Mouse (Mus musculus) natural killer cell, adult 2 months (primary cell): ENCODE results near the gene Spin2g.
"Not testable (repeated sequence)": the region's sequence is repeated elsewhere in the genome, so short reads cannot be mapped to it uniquely, and the experiment has no call there.

ENCODE experiments used
- DNase-seq, 2 experiments: peaks; one replicate each; pipeline ENCODE4 v3.0.0; 2022; ENCODE audit warnings: low spot score in 2 of 2

Spin2g gene

GRCm38 (mm10) chrX:34238633-34239032, at the start of gene Spin2g:
Spin2g (minus strand) TSS chrX:34238733.
- DNase-seq: not testable (repeated sequence)
